Mouse (Mus musculus) CH12.LX (cell line): ENCODE results near the gene Casz1.

ENCODE experiments used
- CTCF ChIP-seq, 2 experiments: IDR thresholded peaks in 1 of 2; conservative IDR thresholded peaks in 1 of 2; 2 replicates each; pipeline ENCODE4 v1.5.1; 2011 to 2012; ENCODE audit warnings: low read depth in 2 of 2, low read length in 2 of 2, improper control_type of control experiment in 1 of 2, inconsistent platforms in 1 of 2, mild to moderate bottlenecking in 1 of 2, moderate library complexity in 1 of 2
- NELFE ChIP-seq: IDR thresholded peaks from 2 replicates; pipeline ENCODE4 v1.6.1; 2011; ENCODE audit warnings: low read depth, low read length, improper control_type of control experiment
- POLR2A ChIP-seq: IDR thresholded peaks from 2 replicates; pipeline ENCODE4 v1.6.1; 2011; ENCODE audit warnings: low read depth, mild to moderate bottlenecking, improper control_type of control experiment, low read length
- ZNF384 ChIP-seq: IDR thresholded peaks from 2 replicates; pipeline ENCODE4 v1.6.1; 2012; ENCODE audit warnings: low read depth, low read length, improper control_type of control experiment, inconsistent platforms

DNA sequence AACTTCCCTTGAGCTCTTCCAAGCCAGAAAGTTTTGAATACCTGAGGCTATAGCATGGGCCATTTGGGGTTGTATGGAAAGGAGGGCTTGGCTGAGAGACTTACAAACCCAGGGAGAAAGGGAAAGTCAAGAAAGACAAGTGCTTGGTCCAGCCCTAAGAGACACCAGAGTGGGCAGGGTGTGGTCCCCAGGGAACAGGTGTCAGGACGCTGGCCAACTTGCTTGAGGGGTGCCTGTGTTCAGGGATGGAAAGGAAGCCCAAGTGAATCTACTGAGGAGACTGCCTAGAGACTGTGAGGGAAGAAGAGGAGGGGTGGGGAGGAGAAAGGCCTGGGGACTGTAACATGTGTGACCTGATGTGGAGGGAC is 95.7 kb downstream of the Casz1 start:
- no peak for TF ChIP-seq POLR2A
- TF ChIP-seq NELFE = no peak
- TF ChIP-seq CTCF (conservative IDR thresholded peaks at IDR 0.05 in 1 of 2, IDR thresholded peaks at IDR 0.05 in 1 of 2; ENCODE audit: low read depth in 2 of 2, low read length in 2 of 2) = no peak
- no peak for TF ChIP-seq ZNF384
